Mouse (Mus musculus) cerebellum, adult 2 months (tissue): ENCODE measurements around the gene Ghrl. TPM values are rescaled to one million over a fixed set of nuclear protein-coding genes. Genes with fewer than 3 reads are reported as not detected.

Experiments used
- DNase-seq, 2 experiments: peaks; one replicate each; pipeline ENCODE4 v3.0.0; 2021
- H3K27ac ChIP-seq: fragments of 200-500 bp; 2 replicates; pipeline ENCODE4 v1.5.1; 2012; ENCODE audit warnings: low read length, control low read depth, inconsistent platforms; ENCODE audit not compliant: insufficient read depth
- H3K27me3 ChIP-seq: fragments of 200-500 bp; 2 replicates; pipeline ENCODE4 v1.6.1; 2012; ENCODE audit warnings: inconsistent platforms, mild to moderate bottlenecking, low read length, moderate library complexity; ENCODE audit not compliant: control insufficient read depth, insufficient read depth
- H3K4me1 ChIP-seq: fragments of 200-500 bp; 2 replicates; pipeline ENCODE4 v1.6.1; 2011; ENCODE audit warnings: low read length; ENCODE audit not compliant: control insufficient read depth, insufficient read depth
- H3K4me3 ChIP-seq: fragments of 200-500 bp; replicated peaks from 2 replicates; pipeline ENCODE3; 2011; ENCODE audit warnings: mild to moderate bottlenecking, low read depth, low read length, control low read depth; ENCODE audit not compliant: insufficient read depth
- CTCF ChIP-seq: fragments of 200-500 bp; IDR thresholded peaks from 2 replicates; pipeline ENCODE4 v1.5.1; 2011; ENCODE audit warnings: low read depth, mild to moderate bottlenecking, control low read depth, low read length, moderate library complexity, borderline replicate concordance; ENCODE audit not compliant: insufficient read depth
- POLR2A ChIP-seq: fragments of 200-500 bp; IDR thresholded peaks from 2 replicates; pipeline ENCODE4 v1.6.1; 2011; ENCODE audit warnings: low read length, control low read depth, borderline replicate concordance; ENCODE audit not compliant: insufficient read depth
- WGBS: fragments of 180-500 bp; shearing (Covaris S2); methylation state at CpG from one replicate; pipeline ENCODE4 v1.1.7; 2018; 5-methylcytosine and 5-hydroxymethylcytosine counted together
- polyA plus RNA-seq: library from polyadenylated mRNA; depleted of rRNA; stranded (reverse); fragments of >200 nt; gene quantifications from 2 replicates; pipeline ENCODE4 v1.2.3, GENCODE M21; 2012; rRNA removed

Gene Ghrl
- 0.73 and 1.4 TPM in 2 replicates for polyA plus RNA-seq

DNA sequence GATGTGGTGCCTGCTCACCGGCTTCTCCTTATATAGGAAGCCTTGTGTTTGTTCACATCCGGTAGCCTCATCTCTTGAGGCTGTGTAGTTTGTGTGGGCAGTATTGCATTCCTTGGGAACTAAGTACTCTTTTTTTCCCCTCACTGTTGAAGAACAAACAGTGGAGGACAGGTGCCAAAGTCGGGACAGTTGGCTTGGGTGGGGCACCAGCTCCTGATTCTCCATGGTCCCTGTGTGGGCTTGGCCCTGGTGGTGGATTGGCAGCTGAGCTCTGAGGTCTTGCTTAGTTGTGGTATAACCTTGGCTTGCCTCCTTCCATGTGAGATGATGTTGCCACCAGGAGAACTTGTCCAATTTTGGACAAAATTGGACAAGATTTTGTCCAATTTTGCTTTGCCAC, at the start of gene Ghrl:
TSS of gene Ghrl (minus strand) at position 3 of the 400 bp plus-strand sequence.
- Histone ChIP-seq H3K27ac (no peak within 1 kb of the TSS), H3K4me1 (peaks cover 7% of the 10 kb centered on the region; the same call in 1 of the 2 replicates), H3K4me3 (no peak within 1 kb of the TSS), H3K27me3 (no peaks in the 10 kb centered on the region)
- TF ChIP-seq POLR2A (no peak), CTCF (no peak)
- 78% methylated on average over 3 of the region's 3 CpGs for WGBS
- DNase-seq, result no peak

- no peak overlapping the region for H3K4me3 ChIP-seq
- no peak for DNase-seq
- no peaks in the 10 kb centered on the region for H3K4me1 ChIP-seq
- H3K27ac ChIP-seq, result no peak overlapping the region
- TF ChIP-seq POLR2A (no peak), CTCF (no peak)
- H3K27me3 ChIP-seq, result no peaks in the 10 kb centered on the region
- 42% methylated on average over 11 of the region's 11 CpGs for WGBS
Observed at GRCm38 (mm10) chr6:113768804-113769203, 49.1 kb upstream of the Ghrl start.

DNA sequence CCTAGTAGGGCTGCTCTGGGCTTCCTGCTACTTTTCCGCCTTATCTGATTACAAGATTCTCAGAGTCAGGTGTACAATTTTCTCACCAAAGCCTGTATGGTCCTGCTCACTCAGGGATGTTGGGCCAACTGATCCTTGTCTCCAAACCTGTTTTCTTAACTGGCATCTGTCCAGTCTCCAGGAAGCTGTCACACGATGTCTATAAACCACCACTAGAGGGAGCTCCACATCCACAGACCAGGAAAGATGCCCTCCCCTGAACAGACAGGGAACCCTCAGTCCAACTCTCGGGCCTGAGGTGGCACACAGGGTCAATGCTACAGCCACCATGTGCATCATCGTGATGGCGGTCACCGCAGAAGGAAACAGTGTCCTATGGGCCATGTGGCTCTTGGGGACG, 42.0 kb upstream of the Ghrl start:
- WGBS, result 25% methylated on average over 7 of the region's 7 CpGs
- TF ChIP-seq CTCF (peak; percentile 94), POLR2A (no peak)
- peak; percentile 73 to 74 for DNase-seq

DNA sequence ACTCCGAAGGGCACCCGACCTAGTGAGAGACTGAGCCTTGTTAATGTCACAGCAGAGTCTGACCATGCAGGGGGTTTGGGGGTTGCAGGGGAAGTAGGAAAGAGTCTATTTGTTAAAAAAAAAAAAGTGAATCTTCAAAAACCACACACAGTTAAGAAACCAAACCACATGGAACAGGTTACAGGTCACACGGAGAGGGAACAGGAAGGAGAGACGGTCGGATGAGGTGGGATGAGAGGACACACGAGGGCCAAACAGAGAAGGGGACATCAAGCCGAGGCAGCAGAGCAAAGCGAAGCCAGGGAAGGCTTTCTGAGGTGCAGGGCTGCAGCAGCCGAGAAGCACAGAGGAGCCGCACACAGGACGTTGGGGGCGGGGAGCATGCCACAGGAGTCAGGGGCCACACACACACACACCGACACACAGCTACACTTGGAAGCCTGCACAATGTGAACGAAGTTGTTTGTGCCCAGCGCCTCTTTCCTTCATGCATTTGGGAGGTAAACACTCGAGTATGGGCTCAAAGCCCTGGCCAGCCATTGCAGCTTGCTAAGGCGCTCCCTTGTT, 29.5 kb upstream of the Ghrl start:
- Histone ChIP-seq H3K4me3 (no peak overlapping the region), H3K27me3 (no peaks in the 10 kb centered on the region), H3K27ac (no peak overlapping the region), H3K4me1 (peaks cover 3% of the 10 kb centered on the region; the same call in 1 of the 2 replicates)
- 67% methylated on average over 17 of the region's 17 CpGs for WGBS
- TF ChIP-seq POLR2A, result no peak
- no peak for TF ChIP-seq CTCF
- no peak for DNase-seq

More for the DNA sequence above, 42.0 kb upstream of the Ghrl start:
- Histone ChIP-seq H3K27me3 (no peaks in the 10 kb centered on the region), H3K4me1 (peaks cover 2% of the 10 kb centered on the region), H3K27ac (no peak overlapping the region), H3K4me3 (no peak overlapping the region)

- no peak overlapping the region for H3K4me3 ChIP-seq
- no peak overlapping the region for H3K27ac ChIP-seq
- DNase-seq, result no peak
- no peaks in the 10 kb centered on the region for H3K27me3 ChIP-seq
- H3K4me1 ChIP-seq, result peaks cover 3% of the 10 kb centered on the region; the same call in 1 of the 2 replicates
- TF ChIP-seq CTCF (no peak), POLR2A (no peak)
- WGBS, result 54% methylated on average over 26 of the region's 26 CpGs
Observed at GRCm38 (mm10) chr6:113748351-113748750, 28.7 kb upstream of the Ghrl start.

- peaks cover 3% of the 10 kb centered on the region; the same call in 1 of the 2 replicates for H3K4me1 ChIP-seq
- H3K27me3 ChIP-seq, result no peaks in the 10 kb centered on the region
- no peak for DNase-seq
- no peak overlapping the region for H3K4me3 ChIP-seq
- 55% methylated on average over 14 of the region's 14 CpGs for WGBS
- no peak overlapping the region for H3K27ac ChIP-seq
- TF ChIP-seq CTCF (no peak), POLR2A (no peak)
Observed at GRCm38 (mm10) chr6:113747284-113747683, 27.6 kb upstream of the Ghrl start.

DNA sequence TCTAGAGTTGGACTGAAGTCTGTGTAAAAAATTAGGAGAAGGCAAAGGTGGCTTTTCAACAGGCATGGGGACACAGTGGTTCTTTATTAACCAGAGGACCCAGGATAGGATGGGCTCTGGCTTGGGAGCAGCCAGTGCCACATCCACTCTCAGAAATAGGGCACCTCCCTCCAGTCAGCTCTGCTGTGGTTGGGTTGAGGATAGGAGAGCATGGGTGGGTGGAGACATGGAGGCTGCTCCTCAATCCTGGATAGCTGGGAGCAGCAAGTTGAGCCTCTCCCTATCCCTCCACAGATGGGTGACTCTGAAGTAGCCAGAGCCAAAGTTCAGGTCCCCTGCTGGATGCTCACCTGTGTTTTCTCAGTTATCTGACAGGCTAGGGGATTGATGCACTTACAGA, 25.4 kb upstream of the Ghrl start:
- TF ChIP-seq CTCF (no peak), POLR2A (no peak)
- Histone ChIP-seq H3K4me3 (no peak overlapping the region), H3K27ac (no peak overlapping the region), H3K27me3 (no peaks in the 10 kb centered on the region), H3K4me1 (peaks cover 3% of the 10 kb centered on the region; the same call in 1 of the 2 replicates)
- DNase-seq, result no peak

DNA sequence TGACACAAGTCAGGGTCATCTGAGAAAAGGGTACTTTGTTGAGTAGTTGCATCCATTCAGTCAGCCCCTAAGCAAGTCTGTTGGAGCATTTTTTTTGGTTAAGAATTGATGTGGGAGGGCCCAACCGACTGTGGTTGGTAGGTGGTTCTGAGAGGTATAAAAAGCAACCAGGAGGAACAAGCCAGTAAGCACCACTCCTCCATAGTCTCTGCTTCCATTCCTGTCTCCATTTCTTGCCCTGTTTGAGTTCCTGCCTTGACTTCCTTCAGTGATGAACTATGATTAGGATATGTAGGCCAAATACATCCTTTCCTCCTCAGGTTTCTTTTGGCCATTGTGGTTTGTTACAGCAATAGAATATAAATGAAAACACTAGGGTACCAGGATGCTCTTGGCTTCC, 23.4 kb upstream of the Ghrl start:
- TF ChIP-seq CTCF (no peak), POLR2A (no peak)
- no peak for DNase-seq
- H3K4me1 ChIP-seq, result no peaks in the 10 kb centered on the region
- WGBS, result 36% methylated on average over 1 of the region's 1 CpGs
- H3K27ac ChIP-seq, result no peak overlapping the region
- no peaks in the 10 kb centered on the region for H3K27me3 ChIP-seq
- no peak overlapping the region for H3K4me3 ChIP-seq

DNA sequence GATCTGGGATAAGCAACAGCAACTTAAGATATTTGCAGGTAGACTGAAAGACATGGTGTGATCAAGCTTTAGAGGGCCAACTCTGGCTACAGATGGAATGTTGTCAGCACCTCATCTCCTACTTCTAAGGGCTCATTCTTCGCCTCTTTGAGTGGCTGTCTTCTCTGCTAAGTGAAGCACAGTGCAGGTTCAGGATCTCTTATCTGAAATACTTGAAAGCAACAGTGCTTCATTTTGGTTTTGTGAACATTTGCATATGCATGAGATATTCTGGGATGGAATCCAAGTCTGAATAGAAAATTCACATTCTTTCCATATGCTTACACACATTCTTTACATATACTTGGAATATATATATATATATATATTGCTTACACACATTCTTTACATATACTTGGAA, 22.6 kb upstream of the Ghrl start:
- Histone ChIP-seq H3K4me3 (no peak overlapping the region), H3K27ac (no peak overlapping the region), H3K27me3 (no peaks in the 10 kb centered on the region), H3K4me1 (no peaks in the 10 kb centered on the region)
- DNase-seq, result no peak
- TF ChIP-seq CTCF, result no peak
- no peak for TF ChIP-seq POLR2A
- WGBS, result 61% methylated on average over 1 of the region's 1 CpGs
